Mouse (Mus musculus) liver, embryonic 15.5 days (tissue): Measurements from ENCODE around the gene Camta1. TPM values are rescaled to one million over a fixed set of nuclear protein-coding genes. Genes with fewer than 3 reads are reported as not detected.

ENCODE experiments used
- ATAC-seq: fragments of 200-750 bp; cut with Nextera tagmentation; 2 replicates; pipeline ENCODE4 v1.8.0; 2017; ENCODE audit warnings: moderate number of reproducible peaks, mild to moderate bottlenecking, moderate library complexity; ENCODE audit not compliant: insufficient read depth
- H3K27ac ChIP-seq: fragments of 300-500 bp; sonication (generic); replicated peaks from 2 replicates; pipeline ENCODE4 v1.5.1; 2015; ENCODE audit warnings: mild to moderate bottlenecking, inconsistent platforms
- H3K27me3 ChIP-seq: fragments of 300-500 bp; sonication (generic); 2 replicates; pipeline ENCODE4 v1.6.1; 2015; ENCODE audit warnings: mild to moderate bottlenecking, inconsistent platforms
- H3K36me3 ChIP-seq: fragments of 300-500 bp; sonication (generic); replicated peaks from 2 replicates; pipeline ENCODE4 v1.6.1; 2015; ENCODE audit warnings: moderate library complexity, mild to moderate bottlenecking, inconsistent platforms
- H3K4me1 ChIP-seq: fragments of 300-500 bp; sonication (generic); replicated peaks from 2 replicates; pipeline ENCODE4 v1.6.1; 2015; ENCODE audit warnings: inconsistent platforms
- H3K4me2 ChIP-seq: fragments of 300-500 bp; sonication (generic); 2 replicates; pipeline ENCODE4 v1.6.1; 2015; ENCODE audit warnings: moderate library complexity, mild to moderate bottlenecking, inconsistent platforms
- H3K4me3 ChIP-seq: fragments of 300-500 bp; sonication (generic); replicated peaks from 2 replicates; pipeline ENCODE4 v1.5.1; 2015; ENCODE audit warnings: mild to moderate bottlenecking, inconsistent platforms
- H3K9ac ChIP-seq: fragments of 300-500 bp; sonication (generic); 2 replicates; pipeline ENCODE4 v1.6.1; 2015; ENCODE audit warnings: moderate library complexity, mild to moderate bottlenecking, inconsistent platforms
- H3K9me3 ChIP-seq: fragments of 300-500 bp; sonication (generic); replicated peaks from 2 replicates; pipeline ENCODE4 v1.6.1; 2016; ENCODE audit warnings: inconsistent platforms
- WGBS: fragments of 180-500 bp; shearing (Covaris S2); methylation state at CpG from one replicate; pipeline ENCODE4 v1.1.7; 2015; ENCODE audit warnings: mixed read lengths; ENCODE audit not compliant: insufficient replicate concordance; 5-methylcytosine and 5-hydroxymethylcytosine counted together
- polyA plus RNA-seq: library from polyadenylated mRNA; unstranded; fragments of >200 nt; fragmentation: Nextera tagmentation; extraction: Ambion mirVana; gene quantifications from 2 replicates; pipeline ENCODE4 v1.2.1, GENCODE M21; 2015

The Camta1 gene
- polyA plus RNA-seq, 1 experiment from 2014 or later: 31.1 TPM

DNA sequence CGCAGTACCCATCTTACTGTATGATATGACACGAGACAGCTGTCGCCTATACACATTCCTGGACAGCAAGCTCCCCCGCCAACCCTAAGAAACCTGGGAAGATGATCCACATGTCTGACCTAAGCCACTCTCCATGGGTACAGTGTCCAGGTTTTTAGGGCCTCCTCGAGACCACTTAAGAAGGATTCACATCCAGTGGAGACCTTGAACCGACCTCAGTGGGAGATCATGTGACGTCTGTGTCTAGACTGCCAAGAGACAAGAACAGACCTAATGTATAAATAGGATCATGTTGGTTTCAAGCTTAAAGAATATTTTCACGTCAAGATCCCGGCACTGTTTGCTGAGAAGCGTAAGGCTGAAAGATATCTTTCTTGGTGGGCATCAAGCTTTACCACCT is 757.5 kb downstream of the Camta1 start:
- Histone ChIP-seq H3K4me1 (peaks cover 8% of the 10 kb centered on the region; the same call in 1 of the 2 replicates), H3K36me3 (no peaks in the 10 kb centered on the region), H3K4me3 (no peak overlapping the region), H3K9me3 (no peaks in the 10 kb centered on the region), H3K27ac (no peak overlapping the region), H3K27me3 (peaks cover 41% of the 10 kb centered on the region), H3K9ac (no peak overlapping the region), H3K4me2 (no peak overlapping the region)
- WGBS: 69% methylated on average over 10 of the region's 10 CpGs
- no peak for ATAC-seq

DNA sequence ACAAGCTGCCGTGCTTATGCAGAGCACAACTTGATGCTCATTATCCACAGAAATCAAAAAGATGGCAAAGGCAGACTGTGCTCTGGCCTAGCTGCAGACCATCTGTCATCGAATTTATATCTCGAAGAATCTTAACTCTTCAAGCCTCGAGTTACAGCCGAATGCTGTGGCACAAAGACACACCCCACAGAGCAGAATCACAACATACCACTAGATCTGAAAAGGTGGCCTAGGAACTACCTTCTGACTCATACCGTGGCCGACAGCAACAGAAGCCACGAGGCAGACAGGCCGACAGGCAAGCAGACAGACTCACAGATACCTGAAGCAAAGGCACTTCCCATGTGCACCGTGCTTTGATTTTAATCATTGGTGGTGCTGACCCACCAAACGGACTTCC is 758.0 kb downstream of the Camta1 start:
- Histone ChIP-seq H3K4me1 (peaks cover 8% of the 10 kb centered on the region; the same call in 1 of the 2 replicates), H3K4me3 (no peak overlapping the region), H3K9me3 (no peaks in the 10 kb centered on the region), H3K9ac (no peak overlapping the region), H3K4me2 (no peak overlapping the region), H3K27me3 (peaks cover 40% of the 10 kb centered on the region), H3K36me3 (no peaks in the 10 kb centered on the region), H3K27ac (no peak overlapping the region)
- WGBS: 67% methylated on average over 11 of the region's 11 CpGs
- no peak for ATAC-seq

DNA sequence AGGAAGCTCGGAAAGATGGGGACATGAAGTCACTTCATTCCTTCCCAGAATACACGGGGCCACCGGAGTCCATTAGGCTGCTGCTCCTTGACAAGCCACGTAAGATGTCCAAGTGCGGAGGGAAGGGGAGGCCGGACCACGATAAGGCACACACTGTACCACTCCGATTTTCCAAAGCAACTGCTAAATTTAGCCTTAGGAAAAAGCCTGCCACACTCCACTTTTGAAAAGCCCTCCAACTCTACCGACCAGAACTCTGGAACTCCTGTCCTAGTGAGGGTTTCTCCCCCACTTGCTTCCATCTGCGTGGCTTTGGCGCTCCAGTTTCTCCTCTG is 764.6 kb downstream of the Camta1 start:
- H3K9me3 ChIP-seq: no peaks in the 10 kb centered on the region
- no peaks in the 10 kb centered on the region for H3K4me1 ChIP-seq
- no peak overlapping the region for H3K4me2 ChIP-seq
- H3K27ac ChIP-seq: no peak overlapping the region
- no peak overlapping the region for H3K9ac ChIP-seq
- H3K27me3 ChIP-seq: 0 out of 2 replicates have a peak, but pooled peaks cover 4% of the 10 kb centered on the region
- 75% methylated on average over 11 of the region's 11 CpGs for WGBS
- no peak for ATAC-seq
- H3K36me3 ChIP-seq: no peaks in the 10 kb centered on the region
- no peak overlapping the region for H3K4me3 ChIP-seq

DNA sequence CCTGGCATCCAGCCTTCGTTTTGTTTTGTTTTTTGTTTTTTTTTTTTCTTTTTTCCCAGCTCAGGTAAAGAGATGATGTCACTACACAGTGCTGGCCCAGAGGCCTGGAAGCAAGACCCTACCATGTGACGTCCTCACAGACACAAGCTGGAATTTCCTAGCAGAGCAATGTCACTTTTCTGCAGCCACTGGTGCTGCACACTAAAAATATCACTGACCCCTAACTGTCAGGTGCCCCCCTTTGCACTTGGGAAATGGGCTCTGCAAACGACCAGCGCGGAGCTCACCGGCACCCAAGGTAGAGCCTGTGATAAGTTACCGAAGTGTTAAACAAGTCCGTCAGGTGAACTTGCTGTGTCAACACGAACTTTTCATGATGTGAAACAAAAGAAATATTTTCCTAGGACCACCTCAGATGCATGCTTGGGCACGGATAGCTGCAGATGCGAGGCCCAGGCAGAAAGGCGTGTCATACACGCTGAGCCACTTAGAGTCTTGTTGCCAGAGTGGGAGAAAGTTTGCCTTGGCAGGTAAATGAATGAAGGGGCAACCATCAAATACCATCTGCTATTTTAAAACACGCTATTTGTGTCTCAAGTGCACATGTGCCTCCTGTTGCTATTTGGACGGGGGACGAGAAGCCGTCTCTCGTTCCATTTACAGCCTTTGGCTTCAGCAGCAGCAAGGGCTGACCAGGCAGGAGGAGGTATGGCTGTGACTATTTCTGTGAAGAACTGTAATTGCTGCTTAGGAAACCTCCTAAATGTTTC is 765.2 kb downstream of the Camta1 start:
- 72% methylated on average over 18 of the region's 18 CpGs for WGBS

DNA sequence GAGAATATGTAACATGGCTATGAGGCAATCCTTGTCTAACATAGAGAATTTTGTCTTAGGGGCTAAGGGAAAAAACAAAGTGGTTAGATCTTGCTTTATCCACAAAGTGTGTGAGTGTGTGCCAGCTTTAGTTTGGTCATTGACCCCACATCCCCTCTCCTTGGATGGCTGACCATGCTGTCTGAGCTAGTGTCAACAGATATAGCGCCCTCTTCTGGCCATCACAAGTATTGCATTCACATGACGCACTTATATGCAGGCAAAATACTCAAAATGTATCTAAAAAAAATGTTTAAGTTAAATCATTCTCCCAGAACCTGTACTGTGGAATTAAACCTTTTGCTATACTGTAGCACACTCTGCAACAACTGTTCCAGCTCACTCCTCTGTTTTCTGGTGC is 766.5 kb downstream of the Camta1 start:
- Histone ChIP-seq H3K9me3 (no peaks in the 10 kb centered on the region), H3K9ac (no peak overlapping the region), H3K4me3 (no peak overlapping the region), H3K36me3 (no peaks in the 10 kb centered on the region), H3K4me2 (no peak overlapping the region), H3K27me3 (0 out of 2 replicates have a peak, but pooled peaks cover 4% of the 10 kb centered on the region), H3K27ac (no peak overlapping the region), H3K4me1 (no peaks in the 10 kb centered on the region)
- 35% methylated on average over 2 of the region's 2 CpGs for WGBS
- ATAC-seq: no peak

More for the DNA sequence above, 765.2 kb downstream of the Camta1 start:
- no peak for ATAC-seq
- no peak overlapping the region for H3K4me2 ChIP-seq
- H3K4me1 ChIP-seq: no peaks in the 10 kb centered on the region
- no peak overlapping the region for H3K9ac ChIP-seq
- no peak overlapping the region for H3K4me3 ChIP-seq
- H3K27ac ChIP-seq: no peak overlapping the region
- H3K9me3 ChIP-seq: no peaks in the 10 kb centered on the region
- 0 out of 2 replicates have a peak, but pooled peaks cover 4% of the 10 kb centered on the region for H3K27me3 ChIP-seq
- no peaks in the 10 kb centered on the region for H3K36me3 ChIP-seq

DNA sequence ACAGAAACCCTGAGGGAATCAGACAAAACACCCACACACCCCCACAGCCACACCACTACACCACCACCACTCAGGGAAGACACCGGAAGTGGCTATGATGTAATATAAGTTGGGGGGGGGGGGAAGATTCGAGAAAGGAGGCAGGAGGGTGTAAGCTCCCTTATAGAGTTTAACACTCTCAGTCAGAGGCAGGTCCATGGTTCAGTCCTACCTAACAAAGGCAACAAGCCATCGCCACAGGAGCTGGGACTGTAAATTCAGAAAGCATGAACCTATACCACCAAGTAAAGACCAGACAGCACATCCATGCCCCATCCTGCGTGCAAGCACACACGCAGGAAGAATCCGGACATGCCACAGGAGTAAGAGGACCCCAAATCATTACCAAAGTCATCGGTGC is 772.4 kb downstream of the Camta1 start, which contains the start of gene Gm13090:
Gm13090 (plus strand) TSS at position 301 of the 400 bp plus-strand sequence.
- no peaks in the 10 kb centered on the region for H3K9me3 ChIP-seq
- no peak within 1 kb of the TSS for H3K27ac ChIP-seq
- ATAC-seq: no peak
- no peaks in the 10 kb centered on the region for H3K27me3 ChIP-seq
- no peak within 1 kb of the TSS for H3K4me3 ChIP-seq
- H3K9ac ChIP-seq: no peak within 1 kb of the TSS
- no peaks in the 10 kb centered on the region for H3K4me1 ChIP-seq
- H3K4me2 ChIP-seq: no peak within 1 kb of the TSS
- no peaks in the 10 kb centered on the region for H3K36me3 ChIP-seq
- WGBS: 59% methylated on average over 7 of the region's 7 CpGs

DNA sequence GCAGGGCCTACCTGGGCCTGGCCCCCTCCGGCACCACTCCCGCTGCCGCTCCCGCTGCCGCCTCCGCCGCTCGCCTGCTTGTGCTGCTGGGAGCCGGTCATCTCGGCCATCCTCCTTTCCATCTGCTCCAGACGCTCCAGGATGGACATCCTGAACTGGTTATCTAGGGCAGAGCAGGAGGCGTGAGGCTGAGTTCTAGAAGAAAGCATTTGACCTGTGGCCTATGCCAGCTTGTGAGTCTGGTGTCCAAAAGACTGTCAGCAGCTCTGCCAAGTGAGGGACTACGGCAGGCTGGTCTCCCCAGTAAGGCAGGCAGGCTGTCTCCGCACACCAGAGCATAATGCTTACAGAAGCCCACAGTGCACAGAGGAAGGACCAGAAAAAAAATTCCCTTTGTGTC is 772.9 kb downstream of the Camta1 start:
- no peak for ATAC-seq
- 76% methylated on average over 14 of the region's 14 CpGs for WGBS

DNA sequence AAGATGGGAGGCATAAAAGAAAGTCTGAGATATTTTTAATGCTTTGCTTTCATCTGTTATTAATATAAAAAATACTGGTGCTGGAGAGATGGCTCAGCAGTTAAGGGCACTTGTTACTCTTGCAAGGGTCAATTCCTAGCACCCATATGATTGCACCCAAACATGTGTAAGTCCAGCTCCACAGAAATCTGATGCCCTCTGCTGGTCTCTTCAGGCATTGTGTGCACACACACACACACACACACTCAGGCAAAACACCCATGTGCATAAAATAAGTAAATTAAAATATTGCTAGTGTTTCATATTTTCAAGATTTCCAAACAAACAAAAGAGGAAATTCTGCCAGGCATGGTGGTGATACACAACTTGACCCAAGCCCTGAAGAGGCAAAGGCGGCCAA is 774.3 kb downstream of the Camta1 start:
- 70% methylated on average over 1 of the region's 1 CpGs for WGBS
- H3K27ac ChIP-seq: no peak overlapping the region

More for the DNA sequence above, 772.9 kb downstream of the Camta1 start:
- H3K4me1 ChIP-seq: no peaks in the 10 kb centered on the region
- no peaks in the 10 kb centered on the region for H3K27me3 ChIP-seq
- no peak overlapping the region for H3K4me3 ChIP-seq
- no peak overlapping the region for H3K9ac ChIP-seq
- no peak overlapping the region for H3K27ac ChIP-seq
- no peak overlapping the region for H3K4me2 ChIP-seq
- no peaks in the 10 kb centered on the region for H3K9me3 ChIP-seq
- no peaks in the 10 kb centered on the region for H3K36me3 ChIP-seq

DNA sequence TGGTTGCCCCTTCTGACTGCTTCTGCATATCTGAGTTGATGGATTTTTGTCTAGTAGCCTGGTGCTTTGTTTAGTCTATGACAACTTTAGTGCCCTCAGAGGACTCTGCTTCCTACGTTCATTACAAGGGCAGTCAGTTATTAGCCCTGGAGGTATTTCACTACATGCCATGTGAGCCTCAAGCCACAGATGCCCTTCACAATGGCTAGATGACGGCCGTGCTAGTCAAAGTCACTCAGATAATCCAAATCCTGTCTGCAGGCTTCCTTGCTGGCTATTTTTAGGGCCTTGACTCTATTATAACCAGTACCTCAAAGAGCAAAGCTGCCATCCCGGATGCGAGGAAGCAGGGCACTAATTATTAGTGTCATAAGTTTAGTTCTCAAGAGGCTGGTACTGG is 778.6 kb downstream of the Camta1 start:
- Histone ChIP-seq H3K4me2 (no peak overlapping the region), H3K27ac (no peak overlapping the region), H3K36me3 (no peaks in the 10 kb centered on the region), H3K9me3 (no peaks in the 10 kb centered on the region), H3K27me3 (no peaks in the 10 kb centered on the region), H3K4me1 (no peaks in the 10 kb centered on the region), H3K4me3 (no peak overlapping the region), H3K9ac (no peak overlapping the region)
- 63% methylated on average over 5 of the region's 5 CpGs for WGBS
- ATAC-seq: no peak

More for the DNA sequence above, 774.3 kb downstream of the Camta1 start:
- Histone ChIP-seq H3K9ac (no peak overlapping the region), H3K27me3 (no peaks in the 10 kb centered on the region), H3K4me1 (no peaks in the 10 kb centered on the region), H3K36me3 (no peaks in the 10 kb centered on the region), H3K9me3 (no peaks in the 10 kb centered on the region), H3K4me2 (no peak overlapping the region), H3K4me3 (no peak overlapping the region)
- no peak for ATAC-seq

DNA sequence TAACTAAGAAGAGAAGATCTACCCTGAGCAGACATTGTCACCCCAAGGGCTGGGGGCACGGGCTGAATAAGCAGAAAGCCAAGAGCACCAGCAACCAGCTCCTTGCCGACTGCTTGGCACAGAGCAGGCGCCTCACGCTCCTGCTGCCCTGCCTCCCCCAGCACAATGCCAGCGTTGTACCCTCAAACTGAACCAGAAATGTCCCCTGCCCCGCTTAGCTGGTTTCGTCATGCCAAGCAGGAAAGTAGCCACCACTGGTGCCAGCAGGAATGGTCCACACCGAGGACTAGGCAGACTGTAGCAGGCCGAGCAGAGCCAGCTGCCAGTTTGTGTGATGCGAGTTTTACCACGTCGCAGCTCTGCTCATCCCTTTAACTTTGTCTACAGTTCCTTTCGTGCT is 779.7 kb downstream of the Camta1 start:
- 74% methylated on average over 13 of the region's 13 CpGs for WGBS
- no peak for ATAC-seq
- no peak overlapping the region for H3K4me2 ChIP-seq
- no peaks in the 10 kb centered on the region for H3K9me3 ChIP-seq
- no peaks in the 10 kb centered on the region for H3K36me3 ChIP-seq
- no peaks in the 10 kb centered on the region for H3K27me3 ChIP-seq
- no peaks in the 10 kb centered on the region for H3K4me1 ChIP-seq
- H3K27ac ChIP-seq: no peak overlapping the region
- H3K4me3 ChIP-seq: no peak overlapping the region
- H3K9ac ChIP-seq: no peak overlapping the region

DNA sequence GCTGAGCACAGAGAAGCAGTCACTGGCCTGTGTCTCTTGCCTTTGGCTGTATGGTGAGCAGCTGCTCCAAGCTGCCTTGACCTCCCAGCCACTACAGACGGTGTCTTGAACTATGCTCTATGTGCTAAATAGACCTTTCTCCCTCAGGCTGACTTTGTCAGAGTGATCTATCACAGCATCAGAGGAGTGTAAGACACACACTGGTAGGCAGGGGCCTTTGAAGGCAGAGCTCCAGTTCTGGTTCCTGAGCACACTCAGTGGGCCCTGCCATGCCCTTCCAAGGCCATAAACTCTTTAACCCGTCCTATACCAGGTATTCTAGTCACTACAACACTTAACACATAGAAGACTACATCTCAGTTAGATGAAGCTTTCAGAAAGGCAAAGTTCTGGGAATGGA is 780.3 kb downstream of the Camta1 start:
- 40% methylated on average over 2 of the region's 2 CpGs for WGBS
- ATAC-seq: no peak
- no peak overlapping the region for H3K4me2 ChIP-seq
- H3K36me3 ChIP-seq: no peaks in the 10 kb centered on the region
- H3K4me1 ChIP-seq: no peaks in the 10 kb centered on the region
- H3K4me3 ChIP-seq: no peak overlapping the region
- no peaks in the 10 kb centered on the region for H3K27me3 ChIP-seq
- no peak overlapping the region for H3K9ac ChIP-seq
- no peak overlapping the region for H3K27ac ChIP-seq
- no peaks in the 10 kb centered on the region for H3K9me3 ChIP-seq

DNA sequence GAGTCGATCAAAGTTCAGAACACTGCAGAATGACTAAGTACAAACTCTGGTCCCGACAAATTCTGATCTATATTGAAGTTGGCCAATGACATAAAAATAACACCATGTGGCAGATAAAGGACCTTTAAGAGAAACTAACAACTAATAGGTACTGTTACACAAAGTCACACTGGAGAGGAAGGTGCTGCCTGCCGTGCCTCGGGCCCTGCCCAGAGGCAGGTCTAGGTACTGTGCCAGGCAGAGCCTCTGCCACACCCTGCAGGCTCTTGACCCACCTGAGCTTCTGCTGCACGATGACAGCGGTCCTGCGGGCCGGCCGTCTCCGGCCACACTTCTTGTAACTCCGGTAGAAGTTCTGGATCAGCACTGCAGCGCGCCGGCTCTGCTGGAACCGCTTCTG is 786.9 kb downstream of the Camta1 start:
- H3K4me3 ChIP-seq: no peak overlapping the region
- no peak for ATAC-seq
- no peak overlapping the region for H3K9ac ChIP-seq
- peaks cover 4% of the 10 kb centered on the region; the same call in 1 of the 2 replicates for H3K27me3 ChIP-seq
- H3K9me3 ChIP-seq: no peaks in the 10 kb centered on the region
- 76% methylated on average over 15 of the region's 15 CpGs for WGBS
- H3K4me1 ChIP-seq: no peaks in the 10 kb centered on the region
- H3K4me2 ChIP-seq: no peak overlapping the region
- no peaks in the 10 kb centered on the region for H3K36me3 ChIP-seq
- no peak overlapping the region for H3K27ac ChIP-seq
